10 mouse cellular contexts compared by ENCODE assay signal in genomic region chr2:106856361-106856961, GRCm38 (mm10).
A peak's percentile ranks its signal among the peaks of the same experiment; 100 is the strongest.
DNase-seq lines count a peak whose midpoint lies in the region; ATAC-seq and TF ChIP-seq lines count a peak whose summit lies in the region.
"Had no signal": no experiment of that assay in that cellular context is flagged by ENCODE, and none has a peak within 500 bp of the region (broad histone marks: within the 10 kb centered on the region; RNA-seq: fewer than 3 reads in every experiment).

No protein-coding gene starts in this region.

- H3K27me3 ChIP-seq in hindbrain, embryonic 10.5 days (ENCODE audit: insufficient read depth, poor library complexity, severe bottlenecking): peaks cover 41% of the 10 kb centered on the region
- no peaks in the 10 kb centered on the region for H3K27me3 ChIP-seq in hindbrain, postnatal 0 days (ENCODE audit: insufficient read depth, low read length)
- no peaks in the 10 kb centered on the region; the same call in 1 of the 2 replicates for H3K27me3 ChIP-seq in midbrain, embryonic 12.5 days

- TF ChIP-seq CTCF in hindbrain, postnatal 0 days (IDR thresholded peaks at IDR 0.05; ENCODE audit: low read depth): no peak

- no peak for ATAC-seq in hindbrain, postnatal 0 days
- ATAC-seq in midbrain, embryonic 12.5 days (ENCODE audit: low FRiP score, low read depth): peak; percentile 74

- peak overlapping the region; percentile 50 for H3K27ac ChIP-seq in hindbrain, embryonic 10.5 days
- H3K27ac ChIP-seq in hindbrain, postnatal 0 days: no peak overlapping the region
- peak overlapping the region; percentile 72 for H3K27ac ChIP-seq in midbrain, embryonic 12.5 days (replicated peaks)
- H3K27ac ChIP-seq: layer of hippocampus, adult 2 months had no signal

- H3K4me2 ChIP-seq in hindbrain, postnatal 0 days (ENCODE audit: low read depth, low read length): no peak overlapping the region
- H3K4me2 ChIP-seq in midbrain, embryonic 12.5 days (replicated peaks): no peak overlapping the region

- no peaks in the 10 kb centered on the region for H3K9me3 ChIP-seq in hindbrain, embryonic 10.5 days
- H3K9me3 ChIP-seq in hindbrain, postnatal 0 days (ENCODE audit: low read length): no peaks in the 10 kb centered on the region
- H3K9me3 ChIP-seq in midbrain, embryonic 12.5 days: no peaks in the 10 kb centered on the region

- 27% methylated on average over 9 of the region's 9 CpGs for WGBS in hindbrain, embryonic 10.5 days
- 30% methylated on average over 9 of the region's 9 CpGs for WGBS in hindbrain, postnatal 0 days
- 23% methylated on average over 9 of the region's 9 CpGs for WGBS in midbrain, embryonic 12.5 days

- no peak overlapping the region for H3K4me3 ChIP-seq in hindbrain, embryonic 10.5 days
- no peak overlapping the region for H3K4me3 ChIP-seq in hindbrain, postnatal 0 days (ENCODE audit: low read length)
- no peak overlapping the region for H3K4me3 ChIP-seq in midbrain, embryonic 12.5 days
- H3K4me3 ChIP-seq: layer of hippocampus, adult 2 months had no signal

- H3K9ac ChIP-seq in hindbrain, postnatal 0 days (replicated peaks; ENCODE audit: low read length): no peak overlapping the region
- H3K9ac ChIP-seq in midbrain, embryonic 12.5 days (replicated peaks): no peak overlapping the region

- no peaks in the 10 kb centered on the region for H3K36me3 ChIP-seq in hindbrain, embryonic 10.5 days
- no peaks in the 10 kb centered on the region for H3K36me3 ChIP-seq in hindbrain, postnatal 0 days (ENCODE audit: insufficient read depth, low read length)
- no peaks in the 10 kb centered on the region for H3K36me3 ChIP-seq in midbrain, embryonic 12.5 days

- peak; percentile 59 for DNase-seq in hindbrain, embryonic 10.5 days (ENCODE audit: low spot score)
- no peak for DNase-seq in hindbrain, postnatal 0 days (ENCODE audit: low spot score)
- DNase-seq in embryo, embryonic 10 days (ENCODE audit: low spot score): peak; percentile 66
- DNase-seq in forelimb bud, embryonic 11.5 days (ENCODE audit: low read depth, low spot score): peak; percentile 67
- no peak for DNase-seq in right cerebral cortex, postnatal 25 days
- DNase-seq in right cerebral cortex, postnatal 14 days: no peak
- no peak for DNase-seq in cerebellum, postnatal 36 days
- DNase-seq: thymus, postnatal 25 days had no signal

- H3K4me1 ChIP-seq in hindbrain, embryonic 10.5 days (replicated peaks): peaks cover 55% of the 10 kb centered on the region
- H3K4me1 ChIP-seq in hindbrain, postnatal 0 days (ENCODE audit: insufficient read depth, low read length): peaks cover 22% of the 10 kb centered on the region
- H3K4me1 ChIP-seq in midbrain, embryonic 12.5 days: peaks cover 51% of the 10 kb centered on the region

Comparison
In these comparisons a context has a peak if more than half of its experiments do, and no peak if none do; other contexts are left out.
1. DNase-seq: peak in hindbrain, embryonic 10.5 days (single experiment), embryo, embryonic 10 days (single experiment) and forelimb bud, embryonic 11.5 days (single experiment); none in hindbrain, postnatal 0 days (single experiment), right cerebral cortex, postnatal 25 days (single experiment), right cerebral cortex, postnatal 14 days (single experiment) and cerebellum, postnatal 36 days (0 of 2).